29 mouse cellular contexts compared by ENCODE assay signal in genomic region chr17:84778477-84778978, GRCm38 (mm10). TPM values are rescaled to one million over a fixed set of nuclear protein-coding genes. Genes with fewer than 3 reads are reported as not detected.
DNase-seq lines count a peak whose midpoint lies in the region; ATAC-seq and TF ChIP-seq lines count a peak whose summit lies in the region.
"Had no signal": no experiment of that assay in that cellular context is flagged by ENCODE, and none has a peak within 500 bp of the region (broad histone marks: within the 10 kb centered on the region; RNA-seq: fewer than 3 reads in every experiment).

No protein-coding gene starts in this region.

- H3K4me1 ChIP-seq in heart, embryonic 10.5 days = peaks cover 35% of the 10 kb centered on the region
- peaks cover 63% of the 10 kb centered on the region for H3K4me1 ChIP-seq in liver, embryonic 15.5 days (replicated peaks)
- H3K4me1 ChIP-seq: embryonic facial prominence, embryonic 10.5 days; embryonic facial prominence, embryonic 15.5 days; midbrain, embryonic 13.5 days had no signal

- H3K79me2 ChIP-seq in myocyte (ENCODE audit: control insufficient read depth, insufficient read depth) = peaks cover 48% of the 10 kb centered on the region

- 85% methylated on average over 7 of the region's 7 CpGs for WGBS in heart, embryonic 10.5 days
- 36% methylated on average over 7 of the region's 7 CpGs for WGBS in liver, embryonic 15.5 days (ENCODE audit: insufficient replicate concordance)

- H3K4me3 ChIP-seq in heart, embryonic 10.5 days = no peak overlapping the region
- no peak overlapping the region for H3K4me3 ChIP-seq in liver, embryonic 15.5 days (replicated peaks)
- H3K4me3 ChIP-seq in myocyte = no peak overlapping the region
- H3K4me3 ChIP-seq: embryonic facial prominence, embryonic 10.5 days; embryonic facial prominence, embryonic 15.5 days; heart, adult 2 months; heart, embryonic 13.5 days; midbrain, embryonic 13.5 days had no signal

- H3K27me3 ChIP-seq in heart, embryonic 10.5 days (ENCODE audit: insufficient read depth, poor library complexity, severe bottlenecking) = no peaks in the 10 kb centered on the region
- H3K27me3 ChIP-seq in liver, embryonic 15.5 days = no peaks in the 10 kb centered on the region
- no peaks in the 10 kb centered on the region for H3K27me3 ChIP-seq in myocyte (ENCODE audit: control insufficient read depth, insufficient read depth, insufficient read length)
- H3K27me3 ChIP-seq: embryonic facial prominence, embryonic 15.5 days; heart, embryonic 13.5 days; megakaryocyte, embryonic 14.5 days; midbrain, embryonic 13.5 days; Patski had no signal

- no peak overlapping the region for H3ac ChIP-seq in myocyte (ENCODE audit: control insufficient read depth, insufficient read length)

- no peak overlapping the region for H3K9ac ChIP-seq in liver, embryonic 15.5 days
- H3K9ac ChIP-seq: embryonic facial prominence, embryonic 15.5 days; heart, embryonic 13.5 days; midbrain, embryonic 13.5 days had no signal

- H3K4me2 ChIP-seq in liver, embryonic 15.5 days = peak overlapping the region; percentile 31
- H3K4me2 ChIP-seq in myocyte (ENCODE audit: low read depth) = no peak overlapping the region
- H3K4me2 ChIP-seq: embryonic facial prominence, embryonic 15.5 days; midbrain, embryonic 13.5 days had no signal

- no peak overlapping the region for H3K27ac ChIP-seq in heart, embryonic 10.5 days
- peak overlapping the region; percentile 74 for H3K27ac ChIP-seq in liver, embryonic 15.5 days (replicated peaks)
- H3K27ac ChIP-seq: embryonic facial prominence, embryonic 10.5 days; embryonic facial prominence, embryonic 15.5 days; heart, adult 2 months; hindbrain, postnatal 0 days; midbrain, embryonic 13.5 days had no signal

- ATAC-seq in liver, embryonic 15.5 days (ENCODE audit: insufficient read depth) = no peak
- ATAC-seq: forebrain, embryonic 14.5 days; hindbrain, postnatal 0 days; intestine, postnatal 0 days; midbrain, embryonic 13.5 days; Patski had no signal

- H3K36me3 ChIP-seq in heart, embryonic 10.5 days = peaks cover 47% of the 10 kb centered on the region
- peaks cover 49% of the 10 kb centered on the region for H3K36me3 ChIP-seq in liver, embryonic 15.5 days (replicated peaks)
- peaks cover 13% of the 10 kb centered on the region for H3K36me3 ChIP-seq in myocyte (ENCODE audit: control insufficient read depth, insufficient read depth)

- TF ChIP-seq POLR2A in myocyte (IDR thresholded peaks at IDR 0.05; ENCODE audit: insufficient read length, low read depth) = no peak

- H3K9me3 ChIP-seq in heart, embryonic 10.5 days = no peaks in the 10 kb centered on the region
- no peaks in the 10 kb centered on the region for H3K9me3 ChIP-seq in liver, embryonic 15.5 days (replicated peaks)
- H3K9me3 ChIP-seq: embryonic facial prominence, embryonic 10.5 days; embryonic facial prominence, embryonic 15.5 days; heart, embryonic 13.5 days; megakaryocyte, embryonic 14.5 days; midbrain, embryonic 13.5 days had no signal

- intact Hi-C loops in heart, postnatal 25 days (cut with DNase I) = no loop called here

- DNase-seq in heart, embryonic 10.5 days (ENCODE audit: low spot score) = peak; percentile 47
- no peak for DNase-seq in heart, postnatal 25 days (ENCODE audit: low spot score)
- peak; percentile 47 for DNase-seq in liver
- no peak for DNase-seq in urinary bladder, postnatal 4 days (ENCODE audit: low spot score in 2 of 2)
- no peak for DNase-seq in adrenal gland, postnatal 36 days
- DNase-seq: adrenal gland, postnatal 14 days; cerebellum, adult 11-12 months; cerebellum, postnatal 14 days; gastrocnemius, postnatal 25 days; heart, adult 2 months; heart, postnatal 14 days; kidney, adult 9 months; kidney, postnatal 14 days; layer of hippocampus, adult 9-11 months; lung, postnatal 36 days; spleen, adult 18-20 months; thymus, adult 2 months; thymus, postnatal 36 days had no signal

TF ChIP-seq in myocyte, 11 proteins besides CTCF, POLR2A, EP300 and RAD21:
- no peak for TF ChIP-seq MYOG (IDR thresholded peaks at IDR 0.05; ENCODE audit: control insufficient read depth in 1 of 3, insufficient read depth in 1 of 3, insufficient read length in 2 of 3, low read depth in 2 of 3)
- peak; percentile 93 for TF ChIP-seq SRF (IDR thresholded peaks at IDR 0.05; ENCODE audit: control insufficient read depth, insufficient read length, low read depth)
- TF ChIP-seq TCF3 (IDR thresholded peaks at IDR 0.05; ENCODE audit: insufficient read length, low read depth) = no peak
- TF ChIP-seq CEBPB (IDR thresholded peaks at IDR 0.05; ENCODE audit: insufficient read depth, poor library complexity, severe bottlenecking) = no peak

RNA-seq across cellular contexts. Expression of gene Lrpprc, which starts 12.1 kb away (rescaled TPM):
- 61.6 and 76.6 TPM in 2 replicates for polyA plus RNA-seq in heart, embryonic 10.5 days (2016; fragmentation: Nextera tagmentation; extraction: Ambion mirVana)
- total RNA-seq in heart, postnatal 25 days (2021) = 100 to 1,000 TPM; 144 to 145 TPM
- 35.6 and 37.9 TPM in 2 replicates for polyA plus RNA-seq in liver, embryonic 15.5 days (2015; fragmentation: Nextera tagmentation; extraction: Ambion mirVana)
- polyA plus RNA-seq in myocyte (2012; fragmentation: generic; extraction: Trizol) = 23.3 TPM
- 10 to 100 TPM; 73.2 to 82.1 TPM for total RNA-seq in adrenal gland, postnatal 36 days (2021)

Comparison
In these comparisons a context has a peak if more than half of its experiments do, and no peak if none do; other contexts are left out.
1. DNase-seq: peak in heart, embryonic 10.5 days (single experiment) and liver (single experiment); none in heart, postnatal 25 days (single experiment), urinary bladder, postnatal 4 days (0 of 2) and adrenal gland, postnatal 36 days (0 of 2).